In the genomic region with DNA sequence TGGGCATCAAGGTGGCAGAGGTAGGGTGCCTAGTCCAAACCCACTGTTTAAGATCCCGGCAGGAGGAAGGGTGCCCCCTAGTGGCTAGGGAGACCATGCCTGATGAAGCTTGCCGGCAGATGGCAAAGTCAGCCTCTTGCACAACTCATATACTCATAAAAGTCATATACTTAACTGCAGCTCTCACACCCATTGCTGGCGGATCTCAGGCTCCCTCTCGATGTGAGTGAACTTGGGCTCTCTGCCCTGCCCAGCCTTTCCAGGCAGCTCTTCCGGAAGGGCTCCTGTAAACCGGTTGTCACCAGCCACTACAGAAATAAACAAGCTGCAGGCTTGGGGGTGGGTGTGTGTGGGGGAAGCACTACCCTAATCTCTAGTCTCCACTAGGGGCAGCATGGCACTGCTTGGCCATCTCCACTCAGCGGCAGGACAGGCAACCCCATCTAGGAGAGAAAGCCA, we compare ENCODE assay signal across 8 mouse cellular contexts. TPM values are rescaled to one million over a fixed set of nuclear protein-coding genes. Genes with fewer than 3 reads are reported as not detected.
DNase-seq lines count a peak whose midpoint lies in the region; ATAC-seq and TF ChIP-seq lines count a peak whose summit lies in the region.

No protein-coding gene starts in this region.

- TF ChIP-seq CTCF in layer of hippocampus, adult 2 months (conservative IDR thresholded peaks at IDR 0.05), result peak; percentile 85

- in situ Hi-C loops in ES-E14 (cut with MboI; ENCODE audit: low sequenced_read_pairs in 2 of 2, unreplicated experiment in 2 of 2), result no loop called here

- peak overlapping the region; percentile 36 for H3K4me2 ChIP-seq in forebrain, embryonic 15.5 days (replicated peaks)
- peak overlapping the region; percentile 30 for H3K4me2 ChIP-seq in lung, embryonic 15.5 days

- no peaks in the 10 kb centered on the region for H3K9me3 ChIP-seq in ES-E14 (ENCODE audit: control insufficient read depth, insufficient read depth, low read depth, low read length)
- H3K9me3 ChIP-seq in forebrain, embryonic 15.5 days, result no peaks in the 10 kb centered on the region
- no peaks in the 10 kb centered on the region for H3K9me3 ChIP-seq in lung, embryonic 15.5 days

- ATAC-seq in forebrain, embryonic 15.5 days (replicated peaks), result no peak
- ATAC-seq in lung, embryonic 15.5 days (ENCODE audit: borderline replicate concordance, extremely low read depth, low FRiP score, low TSS enrichment), result peak; percentile 37; the same call in 1 of the 2 replicates

- peak overlapping the region; percentile 70 for H3K9ac ChIP-seq in ES-E14 (ENCODE audit: insufficient read depth, low read depth, low read length, poor library complexity, severe bottlenecking)
- H3K9ac ChIP-seq in forebrain, embryonic 15.5 days (replicated peaks), result peak overlapping the region; percentile 26; the same call in 1 of the 2 replicates
- H3K9ac ChIP-seq in lung, embryonic 15.5 days, result no peak overlapping the region

- H3K4me1 ChIP-seq in ES-E14 (ENCODE audit: control insufficient read depth in 2 of 2, insufficient read depth in 2 of 2, low read length in 2 of 2, poor library complexity in 1 of 2), result peaks cover 9 to 24% of the 10 kb centered on the region in 2 experiments; a peak in 3 of 4 replicates
- peaks cover 21% of the 10 kb centered on the region for H3K4me1 ChIP-seq in forebrain, embryonic 15.5 days
- peaks cover 23% of the 10 kb centered on the region for H3K4me1 ChIP-seq in lung, embryonic 15.5 days

- intact Hi-C loops in heart, postnatal 36 days (cut with DNase I), result loop anchor here (1.0 to 5.0 kb wide), 5 partner anchors 26 to 102 kb away; a partner anchor contains a TSS

- peak; percentile 82 for DNase-seq in ES-E14 (ENCODE audit: low read depth, low spot score)
- peak; percentile 91 for DNase-seq in cerebellum, adult 11-12 months
- DNase-seq in heart, postnatal 36 days, result peak; percentile 85 to 88
- DNase-seq in layer of hippocampus, adult 2 months (ENCODE audit: low spot score in 2 of 2), result peak; percentile 81 to 90
- peak; percentile 77 for DNase-seq in ovary, adult 18-20 months (ENCODE audit: low spot score)
- DNase-seq in thymus, postnatal 0 days (ENCODE audit: low spot score), result peak; percentile 91

- WGBS in forebrain, embryonic 15.5 days, result under 1% methylated on average over 7 of the region's 7 CpGs
- WGBS in lung, embryonic 15.5 days, result under 1% methylated on average over 7 of the region's 7 CpGs

- no peaks in the 10 kb centered on the region for H3K27me3 ChIP-seq in forebrain, embryonic 15.5 days
- 0 out of 2 replicates have a peak, but pooled peaks cover 8% of the 10 kb centered on the region for H3K27me3 ChIP-seq in lung, embryonic 15.5 days

- peak overlapping the region; percentile 68 for H3K27ac ChIP-seq in ES-E14 (ENCODE audit: insufficient read depth, low read depth, low read length, poor library complexity, severe bottlenecking)
- H3K27ac ChIP-seq in forebrain, embryonic 15.5 days (replicated peaks), result peak overlapping the region; percentile 72
- peak overlapping the region; percentile 98 for H3K27ac ChIP-seq in layer of hippocampus, adult 2 months
- peak overlapping the region; percentile 58 for H3K27ac ChIP-seq in lung, embryonic 15.5 days

- peak overlapping the region; percentile 58 to 61 for H3K4me3 ChIP-seq in ES-E14 (ENCODE audit: insufficient read depth in 1 of 2, low read depth in 1 of 2, low read length in 2 of 2, poor library complexity in 1 of 2, severe bottlenecking in 1 of 2)
- peak overlapping the region; percentile 16 for H3K4me3 ChIP-seq in forebrain, embryonic 15.5 days
- peak overlapping the region; percentile 45 for H3K4me3 ChIP-seq in layer of hippocampus, adult 2 months
- peak overlapping the region; percentile 5 for H3K4me3 ChIP-seq in lung, embryonic 15.5 days

- peaks cover 6% of the 10 kb centered on the region for H3K36me3 ChIP-seq in ES-E14 (ENCODE audit: control insufficient read depth, insufficient read depth, low read length, poor library complexity, severe bottlenecking)
- H3K36me3 ChIP-seq in forebrain, embryonic 15.5 days, result no peaks in the 10 kb centered on the region
- no peaks in the 10 kb centered on the region for H3K36me3 ChIP-seq in lung, embryonic 15.5 days

TF ChIP-seq in ES-E14, 5 proteins besides CTCF, POLR2A, EP300 and RAD21:
- TF ChIP-seq ZC3H11A (IDR thresholded peaks at IDR 0.05; ENCODE audit: borderline replicate concordance, low read depth, low read length) (no peak), CHD2 (IDR thresholded peaks at IDR 0.05; ENCODE audit: low read depth, low read length) (no peak), ZNF384 (IDR thresholded peaks at IDR 0.05; ENCODE audit: low read depth, low read length) (no peak), MAFK (IDR thresholded peaks at IDR 0.05; ENCODE audit: insufficient read depth, low read depth, low read length) (0 out of 2 replicates have a peak, but pooled peaks have one; percentile 20), HCFC1 (IDR thresholded peaks at IDR 0.05; ENCODE audit: borderline replicate concordance, insufficient read depth, low read length) (peak; percentile 71; the same call in 1 of the 2 replicates)

RNA-seq across cellular contexts. Expression of a gene that starts 4.0 kb away (rescaled TPM):
- 745 and 819 TPM in 2 replicates for total RNA-seq in ES-E14 (2012; rRNA removed)
- polyA plus RNA-seq in forebrain, embryonic 15.5 days (2015; fragmentation: Nextera tagmentation; extraction: Ambion mirVana), result 399 and 409 TPM in 2 replicates
- total RNA-seq in heart, postnatal 36 days (2021), result 100 to 1,000 TPM; 240 to 254 TPM
- total RNA-seq in layer of hippocampus, adult 2 months (2021), result 100 to 1,000 TPM; 305 to 309 TPM
- 704 and 709 TPM in 2 replicates for polyA plus RNA-seq in lung, embryonic 15.5 days (2015; fragmentation: Nextera tagmentation; extraction: Ambion mirVana)
- polyA plus RNA-seq in thymus, postnatal 0 days (2015; fragmentation: Nextera tagmentation; extraction: Ambion mirVana), result 460 and 503 TPM in 2 replicates

RNA-seq across cellular contexts. Expression of a gene that starts 5.7 kb away (rescaled TPM):
- total RNA-seq in ES-E14 (2012; rRNA removed), result 0.67 and 1.8 TPM in 2 replicates
- polyA plus RNA-seq in forebrain, embryonic 15.5 days (2015; fragmentation: Nextera tagmentation; extraction: Ambion mirVana), result not detected in 2 replicates
- not detected for total RNA-seq in heart, postnatal 36 days (2021)
- total RNA-seq in layer of hippocampus, adult 2 months (2021), result not detected
- polyA plus RNA-seq in lung, embryonic 15.5 days (2015; fragmentation: Nextera tagmentation; extraction: Ambion mirVana), result not detected in 2 replicates
- polyA plus RNA-seq in thymus, postnatal 0 days (2015; fragmentation: Nextera tagmentation; extraction: Ambion mirVana), result 0.05 TPM in 1 of 2 replicates, not detected in the other

RNA-seq across cellular contexts. Expression of a gene that starts 8.1 kb away (rescaled TPM):
- 0.18 and 0.21 TPM in 2 replicates for total RNA-seq in ES-E14 (2012; rRNA removed)
- not detected in 2 replicates for polyA plus RNA-seq in forebrain, embryonic 15.5 days (2015; fragmentation: Nextera tagmentation; extraction: Ambion mirVana)
- total RNA-seq in heart, postnatal 36 days (2021), result not detected
- total RNA-seq in layer of hippocampus, adult 2 months (2021), result not detected
- polyA plus RNA-seq in lung, embryonic 15.5 days (2015; fragmentation: Nextera tagmentation; extraction: Ambion mirVana), result not detected in 2 replicates
- polyA plus RNA-seq in thymus, postnatal 0 days (2015; fragmentation: Nextera tagmentation; extraction: Ambion mirVana), result not detected in 2 replicates

RNA-seq across cellular contexts. Expression of a gene that starts 9.9 kb away (rescaled TPM):
- 0.49 and 0.74 TPM in 2 replicates for total RNA-seq in ES-E14 (2012; rRNA removed)
- 1.2 TPM in 1 of 2 replicates, not detected in the other for polyA plus RNA-seq in forebrain, embryonic 15.5 days (2015; fragmentation: Nextera tagmentation; extraction: Ambion mirVana)
- not detected for total RNA-seq in heart, postnatal 36 days (2021)
- total RNA-seq in layer of hippocampus, adult 2 months (2021), result not detected
- polyA plus RNA-seq in lung, embryonic 15.5 days (2015; fragmentation: Nextera tagmentation; extraction: Ambion mirVana), result 0.69 and 1.4 TPM in 2 replicates
- 0.34 TPM in 1 of 2 replicates, not detected in the other for polyA plus RNA-seq in thymus, postnatal 0 days (2015; fragmentation: Nextera tagmentation; extraction: Ambion mirVana)

RNA-seq across cellular contexts. Expression of a gene that starts 13.6 kb away (rescaled TPM):
- 4.8 and 6.1 TPM in 2 replicates for total RNA-seq in ES-E14 (2012; rRNA removed)
- 79.1 and 80.4 TPM in 2 replicates for polyA plus RNA-seq in forebrain, embryonic 15.5 days (2015; fragmentation: Nextera tagmentation; extraction: Ambion mirVana)
- under 1 TPM; 0.27 to 0.44 TPM for total RNA-seq in heart, postnatal 36 days (2021)
- total RNA-seq in layer of hippocampus, adult 2 months (2021), result 100 to 1,000 TPM; 228 to 232 TPM
- polyA plus RNA-seq in lung, embryonic 15.5 days (2015; fragmentation: Nextera tagmentation; extraction: Ambion mirVana), result 8.9 and 9.9 TPM in 2 replicates
- 0.80 and 1.2 TPM in 2 replicates for polyA plus RNA-seq in thymus, postnatal 0 days (2015; fragmentation: Nextera tagmentation; extraction: Ambion mirVana)

Comparison
In these comparisons a context has a peak if more than half of its experiments do, and no peak if none do; other contexts are left out.
1. H3K4me3 ChIP-seq: peak in every context shown above with its lines; median percentile 60 in ES-E14; 45 in layer of hippocampus, adult 2 months; 16 in forebrain, embryonic 15.5 days; 5 in lung, embryonic 15.5 days.